Mouse (Mus musculus) layer of hippocampus, adult 6 months (tissue): ENCODE data around the gene Ctsk. TPM values are rescaled to one million over a fixed set of nuclear protein-coding genes. Genes with fewer than 3 reads are reported as not detected.

Source experiments
- long read RNA-seq, 2 experiments: library from polyadenylated mRNA; unstranded; transcript quantifications; one replicate each; pipeline ENCODE4 v2.0.0; 2019 to 2020
- polyA plus RNA-seq: library from polyadenylated mRNA; unstranded; fragments of <200 nt; fragmentation: Nextera tagmentation; gene quantifications from 2 replicates; pipeline ENCODE4 v1.2.3, GENCODE M21; 2021

The Ctsk gene
- 2.5 and 2.8 TPM in 2 replicates for polyA plus RNA-seq
- long read RNA-seq, experiment 1, partial matches to known transcripts: 4 of 5 reads
- long read RNA-seq, experiment 1, other reads (novel, unspliced or antisense): 0 of 5 reads
- long read RNA-seq, experiment 2, partial matches to known transcripts: 3 of 3 reads
- long read RNA-seq, experiment 2, other reads (novel, unspliced or antisense): 0 of 3 reads

DNA sequence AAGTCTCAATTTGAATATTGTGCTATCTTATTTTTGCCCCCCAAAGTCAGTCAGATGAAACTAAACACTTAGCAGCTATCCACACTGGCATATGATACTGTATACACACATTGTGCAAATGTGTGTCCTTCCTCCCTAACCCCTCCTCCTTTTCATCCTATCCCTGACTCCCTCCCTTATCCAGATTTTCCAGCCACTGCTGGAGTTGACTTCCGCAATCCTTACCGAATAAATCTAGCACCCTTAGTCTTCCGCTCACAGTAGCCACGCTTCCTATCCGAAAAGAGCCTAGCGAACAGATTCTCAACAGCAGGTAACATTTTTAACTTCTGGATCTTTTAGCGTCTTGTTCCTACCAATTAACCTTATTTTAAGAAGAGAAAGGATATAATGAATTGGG is at the start of gene Ctsk:
Ctsk (plus strand) TSS at position 233 of the 400 bp plus-strand sequence.

DNA sequence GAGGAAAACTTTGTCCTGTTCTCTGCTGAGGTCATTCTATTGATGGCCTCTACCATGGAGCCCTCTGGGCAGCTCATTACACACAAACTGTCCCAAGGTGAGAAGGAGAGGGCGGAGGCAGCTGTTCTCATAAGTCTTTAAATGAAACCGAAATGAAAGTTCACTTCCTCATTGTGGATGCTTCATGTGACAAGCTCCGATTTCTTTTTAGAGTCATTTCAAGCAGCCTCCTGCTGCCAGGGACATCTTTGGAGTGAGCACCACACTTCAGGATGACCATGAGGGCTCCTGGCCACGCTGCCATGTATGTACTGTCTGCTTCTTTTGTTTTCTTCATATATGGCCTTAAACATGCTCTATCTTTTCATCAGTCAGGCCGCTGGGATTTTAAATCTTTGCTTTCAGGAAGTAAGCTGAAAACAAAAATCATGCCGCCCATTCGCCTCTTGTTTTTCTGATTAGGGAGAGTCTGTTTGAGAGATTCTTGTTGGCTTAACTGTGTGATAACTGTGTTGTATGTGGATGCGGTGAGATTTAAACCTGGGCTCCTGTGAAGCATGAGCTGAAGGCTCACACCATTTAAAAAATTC is 27.7 kb downstream of the Ctsk start, which contains the start of gene Ctss:
Ctss (plus strand) TSS at position 165 of the 590 bp plus-strand sequence.

Other genes with a start within 250 kb of the Ctsk start
- not detected in 2 replicates for gene Bnipl, start 248.1 kb upstream of the Ctsk start, polyA plus RNA-seq
- 19.7 and 19.9 TPM in 2 replicates for gene Mindy1, start 217.9 kb upstream of the Ctsk start, polyA plus RNA-seq
- gene Prune1, start 217.2 kb upstream of the Ctsk start, polyA plus RNA-seq: 12.4 and 16.6 TPM in 2 replicates
- gene Anxa9, start 192.1 kb upstream of the Ctsk start, polyA plus RNA-seq: 0.15 and 0.19 TPM in 2 replicates
- gene Cers2, start 184.5 kb upstream of the Ctsk start, polyA plus RNA-seq: 45.4 and 46.9 TPM in 2 replicates
- 7.9 and 9.7 TPM in 2 replicates for gene Setdb1, start 142.1 kb upstream of the Ctsk start, polyA plus RNA-seq
- not detected in 2 replicates for gene 4930558C23Rik, start 96.4 kb upstream of the Ctsk start, polyA plus RNA-seq
- gene Arnt, start 64.9 kb upstream of the Ctsk start, polyA plus RNA-seq: 3.4 and 3.8 TPM in 2 replicates
- 170 and 172 TPM in 2 replicates for gene Ctss, start 27.5 kb downstream of the Ctsk start, polyA plus RNA-seq
- gene Hormad1, start 60.4 kb downstream of the Ctsk start, polyA plus RNA-seq: not detected in 2 replicates
- 11.2 and 11.5 TPM in 2 replicates for gene Golph3l, start 89.7 kb downstream of the Ctsk start, polyA plus RNA-seq
- 210 and 214 TPM in 2 replicates for gene Ensa, start 125.7 kb downstream of the Ctsk start, polyA plus RNA-seq
- 4.8 and 5.3 TPM in 2 replicates for gene Mcl1, start 159.5 kb downstream of the Ctsk start, polyA plus RNA-seq
- 3.1 and 3.9 TPM in 2 replicates for gene Adamtsl4, start 188.7 kb downstream of the Ctsk start, polyA plus RNA-seq
- gene Ecm1, start 240.3 kb downstream of the Ctsk start, polyA plus RNA-seq: 3.8 and 5.6 TPM in 2 replicates